Mouse (Mus musculus): ENCODE results near the gene Gpr12. TPM values are rescaled to one million over a fixed set of nuclear protein-coding genes. Genes with fewer than 3 reads are reported as not detected.
"Not testable (repeated sequence)": the region's sequence is repeated elsewhere in the genome, so short reads cannot be mapped to it uniquely, and the experiment has no call there.

Gpr12 gene
- polyA plus RNA-seq (2015; fragmentation: Nextera tagmentation; extraction: Ambion mirVana) = 0.26 TPM in 1 of 2 replicates, not detected in the other

GRCm38 (mm10) chr5:146584478-146585306, at the start of gene Gpr12:
Gene Gpr12, minus strand, starts transcription at chr5:146585239.
- DNase-seq (ENCODE audit: low spot score) = no peak

- DNase-seq (ENCODE audit: low spot score) = no peak
Observed at GRCm38 (mm10) chr5:146631602-146632001, 46.6 kb upstream of the Gpr12 start.

- no peak for DNase-seq (ENCODE audit: low spot score)
Observed at GRCm38 (mm10) chr5:146630961-146631360, 45.9 kb upstream of the Gpr12 start.

GRCm38 (mm10) chr5:146629636-146630035, 44.6 kb upstream of the Gpr12 start:
- DNase-seq (ENCODE audit: low spot score) = no peak

GRCm38 (mm10) chr5:146628804-146629203, 43.8 kb upstream of the Gpr12 start:
- DNase-seq (ENCODE audit: low spot score) = no peak

GRCm38 (mm10) chr5:146627901-146628300, 42.9 kb upstream of the Gpr12 start:
- DNase-seq (ENCODE audit: low spot score) = no peak

- DNase-seq (ENCODE audit: low spot score) = no peak
Observed at GRCm38 (mm10) chr5:146625635-146626311, 40.7 kb upstream of the Gpr12 start.

- DNase-seq (ENCODE audit: low spot score) = no peak
Observed at GRCm38 (mm10) chr5:146611830-146612229, 26.8 kb upstream of the Gpr12 start.

- DNase-seq (ENCODE audit: low spot score) = no peak
Observed at GRCm38 (mm10) chr5:146611009-146611408, 26.0 kb upstream of the Gpr12 start.

- no peak for DNase-seq (ENCODE audit: low spot score)
Observed at GRCm38 (mm10) chr5:146609646-146610045, 24.6 kb upstream of the Gpr12 start.

GRCm38 (mm10) chr5:146607816-146608215, 22.8 kb upstream of the Gpr12 start:
- no peak for DNase-seq (ENCODE audit: low spot score)

GRCm38 (mm10) chr5:146606895-146607294, 21.9 kb upstream of the Gpr12 start:
- DNase-seq (ENCODE audit: low spot score) = no peak

GRCm38 (mm10) chr5:146606221-146606620, 21.2 kb upstream of the Gpr12 start:
- DNase-seq (ENCODE audit: low spot score) = no peak

GRCm38 (mm10) chr5:146599970-146600369, 14.9 kb upstream of the Gpr12 start:
- DNase-seq (ENCODE audit: low spot score) = no peak

GRCm38 (mm10) chr5:146599216-146599615, 14.2 kb upstream of the Gpr12 start:
- not testable (repeated sequence) for DNase-seq (ENCODE audit: low spot score)

GRCm38 (mm10) chr5:146598215-146599119, 13.4 kb upstream of the Gpr12 start:
- no peak for DNase-seq (ENCODE audit: low spot score)

- DNase-seq (ENCODE audit: low spot score) = no peak
Observed at GRCm38 (mm10) chr5:146597503-146597874, 12.4 kb upstream of the Gpr12 start.

- no peak for DNase-seq (ENCODE audit: low spot score)
Observed at GRCm38 (mm10) chr5:146596612-146597502, 11.8 kb upstream of the Gpr12 start.

GRCm38 (mm10) chr5:146592580-146592979, 7.5 kb upstream of the Gpr12 start:
- DNase-seq (ENCODE audit: low spot score) = no peak

- DNase-seq (ENCODE audit: low spot score) = no peak
Observed at GRCm38 (mm10) chr5:146591636-146592035, 6.6 kb upstream of the Gpr12 start.

Data from thymus, postnatal 0 days (tissue).